Mouse (Mus musculus) stomach, embryonic 14.5 days (tissue): ENCODE data around the gene Esrrg. TPM values are rescaled to one million over a fixed set of nuclear protein-coding genes. Genes with fewer than 3 reads are reported as not detected.
A peak's percentile ranks its signal among the peaks of the same experiment; 100 is the strongest.

Experiments
- ATAC-seq: fragments of 200-750 bp; cut with Nextera tagmentation; 2 replicates; pipeline ENCODE4 v1.8.0; 2017; ENCODE audit warnings: low read depth, moderate TSS enrichment; ENCODE audit not compliant: insufficient number of reproducible peaks, insufficient read depth, low FRiP score
- H3K27ac ChIP-seq: fragments of 300-500 bp; sonication (generic); 2 replicates; pipeline ENCODE4 v1.5.1; 2014; ENCODE audit warnings: mild to moderate bottlenecking, low read length, moderate library complexity, mixed read lengths
- H3K27me3 ChIP-seq: fragments of 300-500 bp; sonication (generic); 2 replicates; pipeline ENCODE4 v1.6.1; 2014; ENCODE audit warnings: low read length, control low read depth, mixed read lengths; ENCODE audit not compliant: control insufficient read depth, insufficient read depth
- H3K36me3 ChIP-seq: fragments of 300-500 bp; sonication (generic); 2 replicates; pipeline ENCODE4 v1.6.1; 2014; ENCODE audit warnings: mild to moderate bottlenecking, control low read depth, low read length, moderate library complexity, mixed read lengths; ENCODE audit not compliant: control insufficient read depth, insufficient read depth
- H3K4me1 ChIP-seq: fragments of 300-500 bp; sonication (generic); 2 replicates; pipeline ENCODE4 v1.6.1; 2014; ENCODE audit warnings: low read length, control low read depth, mixed read lengths; ENCODE audit not compliant: control insufficient read depth, insufficient read depth
- H3K4me2 ChIP-seq: fragments of 300-500 bp; sonication (generic); replicated peaks from 2 replicates; pipeline ENCODE4 v1.6.1; 2014; ENCODE audit warnings: low read depth, low read length, control low read depth
- H3K4me3 ChIP-seq: fragments of 300-500 bp; sonication (generic); 2 replicates; pipeline ENCODE4 v1.5.1; 2014; ENCODE audit warnings: low read depth, low read length, control low read depth
- H3K9ac ChIP-seq: fragments of 300-500 bp; sonication (generic); replicated peaks from 2 replicates; pipeline ENCODE4 v1.6.1; 2014; ENCODE audit warnings: low read depth, mild to moderate bottlenecking, control low read depth, low read length, moderate library complexity, mixed read lengths
- H3K9me3 ChIP-seq: fragments of 300-500 bp; sonication (generic); 2 replicates; pipeline ENCODE4 v1.6.1; 2016; ENCODE audit warnings: low read depth, low read length, control low read depth; ENCODE audit not compliant: control insufficient read depth
- WGBS: fragments of 180-500 bp; shearing (Covaris S2); extraction: QIAGEN DNeasy Blood & Tissue Kit; methylation state at CpG from one replicate; pipeline ENCODE4 v1.1.7; 2014; 5-methylcytosine and 5-hydroxymethylcytosine counted together
- polyA plus RNA-seq: library from polyadenylated mRNA; unstranded; fragments of >200 nt; fragmentation: Nextera tagmentation; extraction: Ambion mirVana; gene quantifications from 2 replicates; pipeline ENCODE4 v1.2.1, GENCODE M21; 2014

Esrrg gene
- polyA plus RNA-seq, 1 experiment from 2014 or later = 12.5 TPM

DNA sequence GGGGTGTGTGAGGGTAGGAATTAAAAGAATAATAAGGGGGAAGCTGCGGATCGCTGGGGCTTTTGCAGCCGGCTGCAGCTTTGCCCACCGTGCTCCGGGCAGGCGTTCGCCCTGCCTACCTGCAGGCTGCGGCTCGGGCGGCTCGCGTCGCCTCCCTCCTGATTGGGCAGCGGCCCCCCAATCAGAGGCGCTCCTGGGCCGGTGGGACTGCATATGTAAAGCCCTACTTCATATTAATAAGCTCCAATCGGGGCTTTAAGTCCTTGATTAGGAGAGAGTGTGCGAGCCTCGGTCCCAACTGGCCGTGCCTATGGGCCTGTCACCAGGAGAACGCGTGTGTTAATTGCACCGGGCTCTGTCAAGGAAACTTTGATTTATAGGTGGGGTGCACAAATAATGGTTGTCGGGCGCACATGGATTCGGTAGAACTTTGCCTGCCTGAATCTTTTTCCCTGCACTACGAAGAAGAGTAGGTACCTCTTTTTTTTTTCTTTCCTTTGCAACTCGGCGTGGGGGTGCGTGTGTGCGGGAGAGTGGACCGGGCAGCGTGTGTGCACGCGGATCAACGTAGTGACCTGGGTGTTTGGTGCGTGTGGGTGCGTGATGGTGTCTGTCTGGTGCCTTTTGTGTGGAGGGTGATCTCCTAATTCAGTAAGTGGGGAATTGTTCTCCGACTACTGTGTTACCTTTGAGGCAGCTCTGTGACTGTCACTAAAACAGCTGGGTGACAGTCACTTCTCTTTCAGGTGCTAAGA lies 389.2 kb downstream of the Esrrg start:
- H3K9ac ChIP-seq = no peak overlapping the region
- peak; percentile 96 for ATAC-seq

GRCm38 (mm10) chr1:187999121-187999520 lies 390.5 kb downstream of the Esrrg start:
- ATAC-seq = no peak
- Histone ChIP-seq H3K9me3 (no peaks in the 10 kb centered on the region), H3K4me1 (no peaks in the 10 kb centered on the region), H3K36me3 (no peaks in the 10 kb centered on the region), H3K9ac (no peak overlapping the region), H3K27ac (no peak overlapping the region), H3K4me3 (no peak overlapping the region; the same call in 1 of the 2 replicates), H3K27me3 (no peaks in the 10 kb centered on the region), H3K4me2 (no peak overlapping the region)
- WGBS = 68% methylated on average over 4 of the region's 4 CpGs

More for the DNA sequence above, 389.2 kb downstream of the Esrrg start:
- no peaks in the 10 kb centered on the region for H3K27me3 ChIP-seq
- H3K9me3 ChIP-seq = no peaks in the 10 kb centered on the region
- H3K4me3 ChIP-seq = peak overlapping the region; percentile 40
- peak overlapping the region; percentile 73 for H3K4me2 ChIP-seq
- under 1% methylated on average over 39 of the region's 39 CpGs for WGBS
- no peak overlapping the region for H3K27ac ChIP-seq
- H3K36me3 ChIP-seq = no peaks in the 10 kb centered on the region
- no peaks in the 10 kb centered on the region for H3K4me1 ChIP-seq

DNA sequence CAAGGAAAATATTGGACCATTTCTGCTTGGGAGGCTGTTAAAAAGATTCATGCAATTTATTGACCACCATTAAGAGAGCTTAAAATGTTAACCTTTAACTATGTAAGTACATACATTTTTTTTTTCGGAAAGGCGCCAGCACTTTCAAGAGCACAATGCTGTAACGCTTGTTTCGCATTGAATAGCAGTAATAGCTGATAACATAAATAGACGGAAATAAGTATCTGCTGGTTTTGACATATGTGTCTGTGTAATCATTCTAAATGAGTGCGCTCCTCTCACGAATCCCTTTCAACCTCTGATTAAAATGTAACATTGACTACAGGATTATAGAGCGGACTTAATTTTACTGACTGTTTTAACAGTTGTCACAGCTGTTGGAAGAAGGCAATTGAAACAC lies 391.6 kb downstream of the Esrrg start:
- H3K4me2 ChIP-seq = peak overlapping the region; percentile 16
- no peak for ATAC-seq
- H3K36me3 ChIP-seq = no peaks in the 10 kb centered on the region
- H3K4me1 ChIP-seq = no peaks in the 10 kb centered on the region
- WGBS = 29% methylated on average over 8 of the region's 8 CpGs
- no peaks in the 10 kb centered on the region for H3K9me3 ChIP-seq
- no peak overlapping the region for H3K27ac ChIP-seq
- no peak overlapping the region for H3K9ac ChIP-seq
- H3K27me3 ChIP-seq = no peaks in the 10 kb centered on the region
- H3K4me3 ChIP-seq = peak overlapping the region; percentile 9; the same call in 1 of the 2 replicates

- Histone ChIP-seq H3K4me3 (no peak overlapping the region), H3K9ac (no peak overlapping the region), H3K27me3 (no peaks in the 10 kb centered on the region), H3K36me3 (no peaks in the 10 kb centered on the region), H3K27ac (no peak overlapping the region; the same call in 1 of the 2 replicates), H3K9me3 (no peaks in the 10 kb centered on the region), H3K4me2 (0 out of 2 replicates have a peak overlapping the region, but pooled peaks have one; percentile 3), H3K4me1 (no peaks in the 10 kb centered on the region)
- 46% methylated on average over 13 of the region's 13 CpGs for WGBS
- peak; percentile 80; the same call in 1 of the 2 replicates for ATAC-seq
Measured at GRCm38 (mm10) chr1:188006820-188007491, 398.4 kb downstream of the Esrrg start.

DNA sequence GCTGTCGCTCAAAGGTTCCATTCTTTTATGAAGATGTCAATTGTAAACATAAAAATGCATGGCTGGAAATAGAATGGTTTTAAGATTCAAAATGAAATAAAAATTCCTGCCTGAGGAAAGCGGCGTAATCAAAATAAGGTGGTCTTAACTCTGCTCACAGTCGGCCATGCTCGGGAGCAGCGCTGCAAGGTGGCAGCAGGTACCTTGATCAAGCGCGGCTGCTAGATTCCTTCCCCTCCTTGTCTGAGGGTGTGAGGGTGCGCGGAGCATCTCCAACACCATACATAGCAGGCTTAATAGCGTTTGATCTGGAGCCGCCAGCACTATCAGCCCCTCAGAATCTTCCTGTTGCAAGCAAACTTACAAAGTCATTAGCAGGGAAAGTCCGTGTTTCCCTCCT lies 399.9 kb downstream of the Esrrg start:
- H3K4me1 ChIP-seq = no peaks in the 10 kb centered on the region
- no peak overlapping the region for H3K27ac ChIP-seq
- H3K27me3 ChIP-seq = no peaks in the 10 kb centered on the region
- WGBS = 55% methylated on average over 13 of the region's 13 CpGs
- no peak overlapping the region for H3K4me2 ChIP-seq
- H3K9ac ChIP-seq = no peak overlapping the region
- no peaks in the 10 kb centered on the region for H3K36me3 ChIP-seq
- no peaks in the 10 kb centered on the region for H3K9me3 ChIP-seq
- no peak for ATAC-seq
- no peak overlapping the region for H3K4me3 ChIP-seq

DNA sequence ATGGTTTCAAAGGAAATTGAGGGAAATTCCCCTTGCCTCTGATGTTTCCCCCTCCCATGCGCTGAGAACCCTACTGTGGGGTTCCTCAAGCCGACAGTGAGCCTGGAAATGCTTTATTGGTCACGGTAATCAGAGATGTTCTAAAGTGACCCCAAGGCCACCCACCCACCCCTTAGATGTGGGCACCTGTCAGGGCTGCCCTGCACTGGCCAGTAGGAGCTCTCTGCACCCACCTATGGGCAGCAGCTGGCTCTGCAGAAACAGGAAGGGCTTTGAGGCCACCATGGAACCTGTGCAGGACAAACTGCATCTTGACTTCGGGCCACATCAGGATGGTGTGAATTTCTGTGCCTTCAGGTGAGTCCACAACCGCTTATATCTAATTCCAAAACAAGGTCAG lies 401.3 kb downstream of the Esrrg start:
- Histone ChIP-seq H3K36me3 (no peaks in the 10 kb centered on the region), H3K4me3 (no peak overlapping the region), H3K4me1 (no peaks in the 10 kb centered on the region), H3K9me3 (no peaks in the 10 kb centered on the region), H3K4me2 (no peak overlapping the region), H3K27me3 (no peaks in the 10 kb centered on the region), H3K9ac (no peak overlapping the region), H3K27ac (no peak overlapping the region)
- ATAC-seq = no peak
- 79% methylated on average over 5 of the region's 5 CpGs for WGBS

DNA sequence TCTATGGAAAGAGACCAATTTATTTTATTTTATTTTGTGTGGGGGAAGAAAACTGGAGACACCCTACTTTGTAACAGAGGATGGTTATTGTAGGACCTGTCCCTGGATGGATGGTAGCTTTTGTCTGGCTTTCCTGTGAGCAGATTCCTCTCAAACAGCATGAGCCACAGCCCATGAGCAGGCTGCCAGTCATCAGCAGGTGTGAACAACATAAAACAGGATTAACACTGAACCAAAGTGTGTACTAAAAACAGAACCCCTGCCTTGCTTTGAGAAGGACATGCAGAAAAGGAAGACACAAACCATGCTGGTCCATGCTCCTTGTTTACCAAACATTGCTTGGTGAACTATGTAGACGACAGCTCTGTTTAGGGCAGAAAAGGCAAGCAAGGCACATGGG lies 402.3 kb downstream of the Esrrg start:
- WGBS = 76% methylated on average over 1 of the region's 1 CpGs

GRCm38 (mm10) chr1:188014411-188014810 lies 405.8 kb downstream of the Esrrg start:
- H3K4me2 ChIP-seq = no peak overlapping the region
- 76% methylated on average over 4 of the region's 4 CpGs for WGBS
- H3K4me3 ChIP-seq = no peak overlapping the region
- H3K9me3 ChIP-seq = no peaks in the 10 kb centered on the region
- no peak overlapping the region for H3K9ac ChIP-seq
- ATAC-seq = no peak
- H3K27me3 ChIP-seq = no peaks in the 10 kb centered on the region
- no peaks in the 10 kb centered on the region for H3K36me3 ChIP-seq
- no peaks in the 10 kb centered on the region for H3K4me1 ChIP-seq
- no peak overlapping the region for H3K27ac ChIP-seq

More for the DNA sequence above, 402.3 kb downstream of the Esrrg start:
- Histone ChIP-seq H3K36me3 (no peaks in the 10 kb centered on the region), H3K9ac (no peak overlapping the region), H3K4me2 (no peak overlapping the region), H3K4me1 (no peaks in the 10 kb centered on the region), H3K9me3 (no peaks in the 10 kb centered on the region), H3K27ac (no peak overlapping the region), H3K4me3 (no peak overlapping the region), H3K27me3 (no peaks in the 10 kb centered on the region)
- ATAC-seq = no peak
